Mouse (Mus musculus) bone marrow, adult 2 months (tissue): Measurements from ENCODE around the gene Nrap. TPM values are rescaled to one million over a fixed set of nuclear protein-coding genes. Genes with fewer than 3 reads are reported as not detected.

Experiments
- H3K27ac ChIP-seq: fragments of 200-500 bp; 2 replicates; pipeline ENCODE4 v1.5.1; 2012; ENCODE audit warnings: low read depth, mild to moderate bottlenecking, control low read depth, inconsistent platforms, low read length; ENCODE audit not compliant: control insufficient read depth, poor library complexity, insufficient read depth
- H3K4me1 ChIP-seq: fragments of 200-500 bp; 2 replicates; pipeline ENCODE4 v1.6.1; 2011; ENCODE audit warnings: low read length; ENCODE audit not compliant: control insufficient read depth, insufficient read depth
- H3K4me3 ChIP-seq: fragments of 200-500 bp; replicated peaks from 2 replicates; pipeline ENCODE3; 2011; ENCODE audit warnings: mild to moderate bottlenecking, low read depth, low read length, control low read depth; ENCODE audit not compliant: control insufficient read depth
- CTCF ChIP-seq: fragments of 200-500 bp; IDR thresholded peaks from 2 replicates; pipeline ENCODE4 v1.5.1; 2011; ENCODE audit warnings: low read length, control low read depth; ENCODE audit not compliant: control insufficient read depth, insufficient read depth
- POLR2A ChIP-seq: fragments of 200-500 bp; IDR thresholded peaks from 2 replicates; pipeline ENCODE4 v1.6.1; 2011; ENCODE audit warnings: low read depth, mild to moderate bottlenecking, control low read depth, low read length, borderline replicate concordance; ENCODE audit not compliant: control insufficient read depth
- WGBS: fragments of 180-500 bp; shearing (Covaris S2); methylation state at CpG from one replicate; pipeline ENCODE4 v1.1.7; 2018; 5-methylcytosine and 5-hydroxymethylcytosine counted together
- polyA plus RNA-seq: library from polyadenylated mRNA; stranded (reverse); fragments of >200 nt; gene quantifications from 2 replicates; pipeline ENCODE4 v1.2.4, GENCODE M21; 2011; ENCODE audit warnings: low replicate concordance; ENCODE audit not compliant: missing spikeins, insufficient read depth, insufficient read length

Gene Nrap
- polyA plus RNA-seq, 1 experiment: 0.52 TPM

DNA sequence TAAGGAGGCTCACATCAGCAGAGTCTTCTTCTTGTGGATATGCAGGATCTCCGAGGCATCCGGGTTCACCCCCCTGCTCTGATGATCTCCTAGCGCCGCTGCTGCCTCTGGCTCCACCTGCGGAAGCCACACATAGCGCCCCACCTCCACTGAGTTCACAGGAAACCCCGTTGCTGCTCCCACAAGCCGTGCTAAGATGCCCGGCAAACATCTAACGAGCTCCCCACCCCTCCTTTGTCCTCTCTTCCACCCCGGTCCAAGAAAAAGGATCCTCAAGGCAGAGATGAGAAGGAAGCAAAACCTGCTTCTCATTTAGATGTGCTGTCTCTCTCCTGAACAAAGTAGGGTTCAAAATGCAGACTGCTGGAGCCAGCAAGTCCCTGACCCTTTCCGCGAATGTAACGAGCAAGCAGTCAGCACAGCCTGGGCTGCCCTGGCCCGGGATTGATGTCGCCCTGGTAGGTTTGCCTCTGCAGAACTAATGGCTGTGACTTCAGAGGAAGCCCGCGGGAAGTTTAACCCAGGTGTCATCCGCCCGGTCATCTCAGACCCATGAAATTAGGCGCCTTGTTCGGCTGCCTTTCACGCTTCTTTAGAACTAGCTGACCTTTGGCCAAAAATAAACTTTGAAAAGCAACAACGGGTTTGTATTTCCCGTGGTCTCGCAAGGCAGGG is 69.5 kb downstream of the Nrap start:
- Histone ChIP-seq H3K4me1 (no peaks in the 10 kb centered on the region), H3K27ac (no peak overlapping the region), H3K4me3 (no peak overlapping the region)
- 30% methylated on average over 26 of the region's 26 CpGs for WGBS
- TF ChIP-seq CTCF (no peak), POLR2A (no peak)

DNA sequence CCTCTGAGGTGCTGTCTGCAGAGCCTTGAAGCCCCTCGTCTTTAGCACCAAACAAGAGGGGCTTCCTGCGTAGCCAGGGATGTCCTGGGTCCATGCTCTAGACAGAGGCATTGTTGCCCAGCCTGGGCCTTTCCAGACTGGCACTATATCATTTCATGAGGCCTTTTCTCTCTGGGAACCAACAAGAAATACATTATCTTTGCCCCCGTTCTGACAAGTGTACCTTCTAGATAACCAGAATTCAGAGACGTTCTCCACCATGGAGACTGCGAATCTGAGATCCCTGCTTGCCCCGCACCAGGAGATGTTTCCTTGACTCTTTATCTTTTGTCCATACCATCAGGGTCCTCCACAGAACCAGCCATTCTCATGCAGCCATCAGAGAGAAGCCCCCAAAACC is 70.2 kb downstream of the Nrap start:
- 66% methylated on average over 6 of the region's 6 CpGs for WGBS
- no peak overlapping the region for H3K27ac ChIP-seq
- H3K4me1 ChIP-seq: no peaks in the 10 kb centered on the region
- no peak overlapping the region for H3K4me3 ChIP-seq
- no peak for TF ChIP-seq CTCF
- no peak for TF ChIP-seq POLR2A

DNA sequence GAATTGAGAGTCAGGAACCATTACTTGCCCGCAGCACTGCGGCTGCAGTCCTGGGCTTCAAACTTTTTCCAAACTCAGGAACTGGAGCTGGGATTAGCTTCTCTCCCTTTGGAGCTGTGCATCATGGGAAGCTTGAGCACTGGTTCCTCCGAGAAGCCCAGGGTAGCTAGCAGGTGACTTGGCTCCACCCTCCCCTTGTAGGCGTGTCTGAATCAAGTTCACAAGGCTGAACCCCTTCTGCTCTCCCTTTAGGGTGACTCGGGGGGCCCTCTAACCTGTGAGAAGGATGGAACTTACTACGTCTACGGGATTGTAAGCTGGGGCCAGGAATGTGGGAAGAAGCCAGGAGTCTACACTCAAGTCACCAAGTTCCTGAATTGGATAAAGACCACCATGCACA is 70.6 kb downstream of the Nrap start:
- Histone ChIP-seq H3K4me3 (no peak overlapping the region), H3K27ac (no peak overlapping the region), H3K4me1 (no peaks in the 10 kb centered on the region)
- TF ChIP-seq CTCF (no peak), POLR2A (no peak)
- 72% methylated on average over 7 of the region's 7 CpGs for WGBS

DNA sequence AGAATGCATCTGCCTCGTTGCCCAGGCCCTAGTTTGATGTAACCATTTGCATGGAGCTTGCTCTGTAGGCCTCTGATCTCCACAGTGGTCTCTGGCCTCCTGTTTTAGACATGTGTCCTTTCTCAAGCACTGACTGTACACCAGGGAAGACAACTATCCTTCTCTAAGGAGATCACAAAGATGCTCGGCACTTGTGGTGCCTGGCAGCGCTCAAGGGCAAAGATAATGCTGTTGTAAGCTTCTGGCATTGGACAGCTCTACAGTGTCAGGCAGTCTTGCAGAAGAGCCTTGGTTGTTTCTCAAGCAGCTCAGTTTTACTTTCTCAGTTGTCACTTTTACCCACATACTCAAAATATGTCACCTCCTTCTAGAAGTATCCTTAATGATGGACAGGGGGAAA is 73.3 kb downstream of the Nrap start:
- Histone ChIP-seq H3K4me3 (no peak overlapping the region), H3K27ac (no peak overlapping the region), H3K4me1 (no peaks in the 10 kb centered on the region)
- TF ChIP-seq CTCF (no peak), POLR2A (no peak)
- 77% methylated on average over 3 of the region's 3 CpGs for WGBS

DNA sequence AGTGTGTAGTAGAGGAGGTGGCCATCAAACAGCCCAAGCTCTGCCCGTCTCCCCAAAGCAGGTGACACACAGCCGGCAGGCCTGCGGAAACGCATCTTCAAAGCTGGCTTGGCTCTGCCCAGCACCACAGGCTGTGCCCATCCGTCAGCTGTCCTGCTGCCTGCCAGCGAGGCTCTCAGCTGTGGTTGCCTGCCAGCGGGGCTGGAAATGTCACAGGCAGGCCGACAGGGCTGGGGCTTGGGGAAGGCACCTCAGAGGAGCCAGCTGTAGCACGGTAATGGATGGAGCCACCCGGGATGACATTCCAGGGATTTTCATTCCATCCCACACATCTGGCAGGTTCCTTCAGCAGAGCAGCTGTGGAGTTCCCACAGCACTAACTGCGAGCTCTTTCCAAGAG is 89.0 kb downstream of the Nrap start:
- no peak overlapping the region for H3K4me3 ChIP-seq
- 80% methylated on average over 11 of the region's 11 CpGs for WGBS
- H3K4me1 ChIP-seq: no peaks in the 10 kb centered on the region
- no peak for TF ChIP-seq POLR2A
- TF ChIP-seq CTCF: no peak
- no peak overlapping the region for H3K27ac ChIP-seq

DNA sequence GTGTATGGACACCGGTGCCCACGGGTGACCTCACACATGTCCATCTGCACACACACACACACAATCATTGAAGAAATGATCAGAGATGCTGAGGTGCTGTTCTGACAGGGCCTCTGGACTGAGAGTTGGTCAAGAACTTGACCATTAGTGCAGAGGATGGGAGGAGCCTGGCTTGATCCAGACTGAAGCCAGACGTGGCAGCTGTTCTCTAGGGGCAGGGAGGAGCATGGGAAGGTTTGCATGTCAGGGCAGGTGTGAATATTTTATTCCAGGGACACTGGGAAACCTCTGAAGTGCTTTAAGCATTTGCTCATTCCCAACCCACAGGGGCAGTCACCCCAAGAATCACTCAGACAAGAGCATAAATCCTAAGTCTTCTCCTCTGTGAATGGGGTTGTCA is 92.6 kb downstream of the Nrap start:
- H3K4me1 ChIP-seq: no peaks in the 10 kb centered on the region
- no peak for TF ChIP-seq POLR2A
- TF ChIP-seq CTCF: no peak
- WGBS: 69% methylated on average over 3 of the region's 3 CpGs
- no peak overlapping the region for H3K27ac ChIP-seq
- H3K4me3 ChIP-seq: no peak overlapping the region

DNA sequence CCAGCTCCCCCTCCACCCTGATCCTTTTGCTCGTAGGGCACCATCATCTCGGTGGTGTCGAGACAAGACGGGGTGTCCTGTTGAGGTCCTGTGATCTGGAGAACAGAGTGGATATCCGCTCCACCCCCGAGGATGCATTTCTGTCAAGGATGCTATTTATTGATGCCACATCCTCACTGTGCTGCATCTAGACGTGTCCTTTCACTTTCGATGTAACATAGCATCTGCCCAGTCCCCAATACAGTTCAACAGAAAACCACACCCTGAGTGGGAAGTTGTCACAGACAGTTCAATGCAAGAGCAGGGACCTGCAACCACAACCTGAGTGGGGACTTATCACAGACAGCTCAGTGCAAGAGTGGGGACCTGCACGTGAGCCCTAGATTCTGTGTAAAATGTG is 93.2 kb downstream of the Nrap start:
- Histone ChIP-seq H3K4me3 (no peak overlapping the region), H3K27ac (no peak overlapping the region), H3K4me1 (no peaks in the 10 kb centered on the region)
- no peak for TF ChIP-seq POLR2A
- no peak for TF ChIP-seq CTCF
- WGBS: 58% methylated on average over 9 of the region's 9 CpGs

DNA sequence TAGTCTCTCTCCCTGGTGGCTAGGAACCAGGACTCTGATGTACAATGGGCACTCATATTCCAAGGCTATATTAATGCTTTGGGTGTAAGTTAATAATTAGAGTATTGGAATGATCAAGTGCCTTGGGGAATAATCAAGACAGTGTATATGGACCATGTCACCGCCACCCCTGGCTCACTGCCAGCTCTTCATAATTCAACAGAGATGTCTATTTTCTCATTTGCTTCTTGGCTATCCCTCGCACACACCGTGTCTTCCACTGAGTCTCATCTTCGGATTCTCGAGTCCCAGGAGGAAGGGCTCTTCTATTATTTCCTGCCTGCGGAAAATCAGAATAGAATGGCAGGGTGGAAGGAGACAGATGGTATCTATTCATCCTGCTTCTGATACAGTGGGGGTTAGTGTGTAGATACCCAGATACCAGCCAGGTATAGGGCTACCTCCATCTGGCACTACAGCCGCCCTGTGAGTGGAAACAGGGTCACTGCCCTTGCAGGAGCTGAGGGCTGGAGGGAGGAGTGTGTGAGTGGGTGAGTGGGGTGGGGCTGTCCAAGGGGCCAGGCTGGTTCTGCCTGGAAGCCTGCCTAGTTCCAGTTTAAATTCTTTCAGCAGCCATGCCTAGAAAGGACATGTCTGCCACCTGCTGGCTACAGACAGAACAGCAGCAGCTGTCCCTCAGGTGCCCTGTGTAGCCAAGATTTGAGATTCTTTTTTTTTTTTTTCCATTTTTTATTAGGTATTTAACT is 95.0 kb downstream of the Nrap start:
- TF ChIP-seq CTCF (peak; percentile 73), POLR2A (no peak)
- 55% methylated on average over 7 of the region's 7 CpGs for WGBS
- Histone ChIP-seq H3K4me3 (no peak overlapping the region), H3K27ac (no peak overlapping the region), H3K4me1 (no peaks in the 10 kb centered on the region)
